Mouse (Mus musculus) lung, postnatal 0 days (tissue): ENCODE data around the gene Dysf. TPM values are rescaled to one million over a fixed set of nuclear protein-coding genes. Genes with fewer than 3 reads are reported as not detected.
A peak's percentile ranks its signal among the peaks of the same experiment; 100 is the strongest.

Source experiments
- ATAC-seq: fragments of 200-750 bp; cut with Nextera tagmentation; 2 replicates; pipeline ENCODE4 v1.8.0; 2017; ENCODE audit warnings: moderate library complexity
- DNase-seq: peaks from one replicate; pipeline ENCODE4 v3.0.0-alpha.2; 2016; ENCODE audit warnings: low spot score
- H3K27ac ChIP-seq: fragments of 300-500 bp; sonication (generic); 2 replicates; pipeline ENCODE4 v1.5.1; 2014; ENCODE audit warnings: antibody characterized with exemption, mild to moderate bottlenecking, low read length, mixed read lengths
- H3K27me3 ChIP-seq: fragments of 300-500 bp; sonication (generic); replicated peaks from 2 replicates; pipeline ENCODE4 v1.6.1; 2014; ENCODE audit warnings: low read length, mixed read lengths; ENCODE audit not compliant: insufficient read depth
- H3K36me3 ChIP-seq: fragments of 300-500 bp; sonication (generic); 2 replicates; pipeline ENCODE4 v1.6.1; 2014; ENCODE audit warnings: low read length, mixed read lengths; ENCODE audit not compliant: insufficient read depth
- H3K4me1 ChIP-seq: fragments of 300-500 bp; sonication (generic); 2 replicates; pipeline ENCODE4 v1.6.1; 2014; ENCODE audit warnings: antibody characterized with exemption, low read depth, low read length, mixed read lengths; ENCODE audit not compliant: insufficient read depth
- H3K4me2 ChIP-seq: fragments of 300-500 bp; sonication (generic); replicated peaks from 2 replicates; pipeline ENCODE4 v1.6.1; 2014; ENCODE audit warnings: low read depth, mild to moderate bottlenecking, low read length, moderate library complexity, mixed read lengths
- H3K4me3 ChIP-seq: fragments of 300-500 bp; sonication (generic); 2 replicates; pipeline ENCODE4 v1.5.1; 2014; ENCODE audit warnings: low read depth, low read length
- H3K9ac ChIP-seq: fragments of 300-500 bp; sonication (generic); replicated peaks from 2 replicates; pipeline ENCODE4 v1.6.1; 2014; ENCODE audit warnings: low read depth, mild to moderate bottlenecking
- H3K9me3 ChIP-seq: fragments of 300-500 bp; sonication (generic); 2 replicates; pipeline ENCODE4 v1.6.1; 2016; ENCODE audit warnings: low read length, mixed read lengths
- CTCF ChIP-seq: IDR thresholded peaks from 2 replicates; pipeline ENCODE4 v1.5.1; 2016; ENCODE audit warnings: antibody characterized with exemption, mild to moderate bottlenecking
- EP300 ChIP-seq: IDR thresholded peaks from 2 replicates; pipeline ENCODE4 v1.6.1; 2016; ENCODE audit warnings: antibody characterized with exemption, mild to moderate bottlenecking, control low read depth
- WGBS: fragments of 180-500 bp; shearing (Covaris S2); extraction: QIAGEN DNeasy Blood & Tissue Kit; methylation state at CpG from one replicate; pipeline ENCODE4 v1.1.7; 2014; 5-methylcytosine and 5-hydroxymethylcytosine counted together
- polyA plus RNA-seq: library from polyadenylated mRNA; unstranded; fragments of >200 nt; fragmentation: Nextera tagmentation; extraction: Ambion mirVana; gene quantifications from 2 replicates; pipeline ENCODE4 v1.2.1, GENCODE M21; 2015

The Dysf gene
- polyA plus RNA-seq, 1 experiment from 2014 or later = 6.6 TPM

DNA sequence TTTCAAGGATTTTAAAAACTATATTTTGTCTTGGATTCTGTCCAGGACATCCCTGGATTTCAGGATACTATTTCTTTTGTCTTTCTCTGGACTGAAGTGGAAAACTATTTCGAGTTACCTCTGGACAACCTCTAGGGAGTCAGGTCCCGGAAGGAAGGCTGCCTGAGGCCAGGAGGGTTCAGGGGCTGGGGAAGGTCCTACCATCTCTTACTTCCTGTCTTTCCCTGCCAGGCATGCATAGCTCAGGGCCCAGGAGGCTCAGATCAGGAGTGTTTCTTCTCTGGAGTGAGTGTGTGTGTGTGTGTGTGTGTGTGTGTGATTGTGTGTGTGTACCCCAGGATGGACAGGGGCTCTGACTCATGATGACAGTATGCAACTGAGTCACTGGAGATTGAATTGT, 40.5 kb downstream of the Dysf start:
- H3K4me2 ChIP-seq = no peak overlapping the region
- no peaks in the 10 kb centered on the region for H3K9me3 ChIP-seq
- 0 out of 2 replicates have a peak overlapping the region, but pooled peaks have one; percentile 57 for H3K27ac ChIP-seq
- 41% methylated on average over 2 of the region's 2 CpGs for WGBS
- peak; percentile 60 for ATAC-seq
- no peak for DNase-seq
- no peak for TF ChIP-seq EP300
- no peak for TF ChIP-seq CTCF
- no peaks in the 10 kb centered on the region for H3K27me3 ChIP-seq
- no peaks in the 10 kb centered on the region for H3K36me3 ChIP-seq
- H3K4me1 ChIP-seq = no peaks in the 10 kb centered on the region
- no peak overlapping the region for H3K4me3 ChIP-seq
- no peak overlapping the region for H3K9ac ChIP-seq

DNA sequence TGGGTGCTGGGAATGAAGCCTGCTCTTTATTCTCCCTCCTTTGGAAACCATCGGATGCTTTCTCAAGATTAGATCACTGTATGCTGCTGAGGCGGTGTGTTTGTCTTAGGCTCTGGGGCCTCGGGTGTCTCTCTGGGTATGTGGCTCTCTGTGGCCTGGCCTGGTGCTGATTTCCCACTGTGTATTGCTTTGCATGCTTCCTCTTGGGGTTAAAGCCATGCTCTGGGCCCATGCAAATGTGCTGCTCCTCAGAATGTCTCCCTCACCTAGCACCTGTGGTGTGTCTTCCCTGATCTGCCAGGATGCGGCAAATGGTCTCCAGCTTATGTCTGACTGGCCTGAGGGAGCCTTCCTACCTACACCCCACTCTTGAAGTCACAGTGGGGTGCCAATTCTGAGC, 41.8 kb downstream of the Dysf start:
- Histone ChIP-seq H3K4me2 (no peak overlapping the region), H3K4me1 (no peaks in the 10 kb centered on the region), H3K27ac (no peak overlapping the region), H3K9ac (no peak overlapping the region), H3K9me3 (no peaks in the 10 kb centered on the region), H3K36me3 (no peaks in the 10 kb centered on the region), H3K4me3 (no peak overlapping the region), H3K27me3 (no peaks in the 10 kb centered on the region)
- DNase-seq (no peak), ATAC-seq (no peak)
- 77% methylated on average over 4 of the region's 4 CpGs for WGBS
- TF ChIP-seq CTCF (no peak), EP300 (no peak)

GRCm38 (mm10) chr6:84051032-84051431, 42.6 kb downstream of the Dysf start:
- no peaks in the 10 kb centered on the region for H3K27me3 ChIP-seq
- 36% methylated on average over 6 of the region's 6 CpGs for WGBS
- ATAC-seq (peak; percentile 69), DNase-seq (peak; percentile 42)
- TF ChIP-seq EP300 = no peak
- TF ChIP-seq CTCF = no peak
- H3K4me3 ChIP-seq = no peak overlapping the region
- H3K9ac ChIP-seq = no peak overlapping the region
- H3K9me3 ChIP-seq = no peaks in the 10 kb centered on the region
- no peaks in the 10 kb centered on the region for H3K36me3 ChIP-seq
- no peaks in the 10 kb centered on the region for H3K4me1 ChIP-seq
- H3K27ac ChIP-seq = no peak overlapping the region
- H3K4me2 ChIP-seq = no peak overlapping the region

- peak; percentile 45 for DNase-seq
- Histone ChIP-seq H3K27me3 (no peaks in the 10 kb centered on the region), H3K27ac (peak overlapping the region; percentile 88), H3K4me1 (no peaks in the 10 kb centered on the region), H3K4me2 (no peak overlapping the region), H3K9ac (no peak overlapping the region), H3K9me3 (no peaks in the 10 kb centered on the region), H3K4me3 (no peak overlapping the region), H3K36me3 (no peaks in the 10 kb centered on the region)
- TF ChIP-seq CTCF = no peak
- TF ChIP-seq EP300 = peak; percentile 89
- peak; percentile 82 for ATAC-seq
- WGBS = 62% methylated on average over 9 of the region's 9 CpGs
Measured at GRCm38 (mm10) chr6:84053874-84054530, 45.6 kb downstream of the Dysf start.

DNA sequence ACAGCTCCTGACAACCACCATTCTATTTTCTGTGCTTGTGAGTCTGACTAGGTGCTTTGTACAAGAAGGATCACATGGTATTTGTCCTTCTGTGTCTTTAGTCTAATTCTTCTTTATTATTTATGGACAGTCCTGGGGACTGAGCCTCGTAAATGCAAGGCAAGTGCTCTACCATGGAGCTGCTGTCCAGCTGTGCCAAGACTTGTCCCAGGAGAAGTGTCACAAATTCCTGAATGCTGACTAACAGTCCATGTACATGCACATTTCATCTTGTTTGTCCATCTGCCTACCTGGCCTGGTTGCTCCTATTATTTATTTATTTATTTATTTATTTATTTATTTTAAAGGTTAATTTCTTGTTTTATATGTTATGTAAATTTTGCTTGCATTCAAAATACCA, 47.2 kb downstream of the Dysf start:
- Histone ChIP-seq H3K9me3 (no peaks in the 10 kb centered on the region), H3K4me3 (no peak overlapping the region), H3K27ac (no peak overlapping the region), H3K4me1 (no peaks in the 10 kb centered on the region; the same call in 1 of the 2 replicates), H3K9ac (no peak overlapping the region), H3K27me3 (no peaks in the 10 kb centered on the region), H3K36me3 (no peaks in the 10 kb centered on the region), H3K4me2 (no peak overlapping the region)
- TF ChIP-seq CTCF (no peak), EP300 (no peak)
- ATAC-seq (no peak), DNase-seq (no peak)
- WGBS = 58% methylated on average over 1 of the region's 1 CpGs

DNA sequence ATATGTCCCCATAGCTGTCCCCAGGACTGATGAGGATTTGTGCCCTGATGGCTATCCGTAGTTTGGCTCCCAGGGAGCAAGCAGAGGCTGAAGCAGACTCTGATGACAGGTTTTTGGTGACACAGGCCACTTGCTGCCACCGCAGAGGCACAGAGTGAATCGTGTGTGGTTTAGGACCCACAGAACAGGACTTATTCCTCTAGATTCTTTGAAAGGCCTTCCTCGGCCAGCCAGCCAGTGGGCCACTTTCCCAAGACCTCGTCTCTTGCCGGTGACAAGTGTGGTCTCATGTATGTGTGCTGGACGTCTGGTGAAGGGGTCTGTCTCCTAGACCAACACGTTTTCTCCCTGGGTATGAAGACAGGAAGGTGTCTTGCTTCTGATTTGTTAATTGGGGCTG, 48.8 kb downstream of the Dysf start:
- WGBS = 76% methylated on average over 8 of the region's 8 CpGs
- H3K9me3 ChIP-seq = no peaks in the 10 kb centered on the region
- no peak overlapping the region for H3K27ac ChIP-seq
- no peak for ATAC-seq
- H3K36me3 ChIP-seq = no peaks in the 10 kb centered on the region
- no peak overlapping the region for H3K4me3 ChIP-seq
- no peaks in the 10 kb centered on the region for H3K27me3 ChIP-seq
- no peaks in the 10 kb centered on the region; the same call in 1 of the 2 replicates for H3K4me1 ChIP-seq
- TF ChIP-seq EP300 (no peak), CTCF (no peak)
- no peak overlapping the region for H3K4me2 ChIP-seq
- DNase-seq = no peak
- H3K9ac ChIP-seq = no peak overlapping the region

DNA sequence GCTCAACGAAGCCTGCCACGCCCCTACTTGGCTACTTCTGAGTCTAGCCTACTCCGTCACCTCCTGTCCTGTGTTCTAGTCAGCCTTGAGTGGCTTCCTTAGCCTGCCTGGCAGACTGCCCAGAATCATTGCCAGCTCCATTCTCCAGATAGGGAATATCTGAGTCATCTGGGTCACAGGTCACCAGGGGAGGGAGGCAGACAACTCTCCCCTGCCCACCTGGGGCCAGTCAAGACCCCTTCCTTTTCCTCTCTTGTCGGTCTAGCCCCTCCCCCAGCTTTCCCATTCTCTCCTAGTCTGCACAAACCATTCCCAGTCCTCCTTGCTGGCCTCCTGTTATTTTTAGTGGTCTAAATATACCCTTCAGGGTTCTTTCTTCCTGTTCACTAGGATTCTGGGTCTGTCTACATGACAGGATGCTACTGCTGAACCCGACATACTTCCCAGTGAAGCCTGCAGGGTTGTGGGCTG, 50.3 kb downstream of the Dysf start:
- Histone ChIP-seq H3K9ac (no peak overlapping the region), H3K4me1 (no peaks in the 10 kb centered on the region; the same call in 1 of the 2 replicates), H3K9me3 (no peaks in the 10 kb centered on the region), H3K36me3 (no peaks in the 10 kb centered on the region), H3K27me3 (no peaks in the 10 kb centered on the region), H3K4me3 (no peak overlapping the region), H3K4me2 (no peak overlapping the region), H3K27ac (peak overlapping the region; percentile 43; the same call in 1 of the 2 replicates)
- DNase-seq (peak; percentile 67), ATAC-seq (peak; percentile 67)
- 27% methylated on average over 5 of the region's 5 CpGs for WGBS
- no peak for TF ChIP-seq CTCF
- peak; percentile 75 for TF ChIP-seq EP300
